Mouse (Mus musculus): Measurements from ENCODE around the gene Fbxo39.

GRCm38 (mm10) chr11:72367934-72368674 lies 53.9 kb downstream of the Fbxo39 start:
- TF ChIP-seq CTCF (IDR thresholded peaks at IDR 0.05; ENCODE audit: borderline replicate concordance, extremely low read depth, insufficient read depth, insufficient read length): no peak
- TF ChIP-seq POLR2A (IDR thresholded peaks at IDR 0.05; ENCODE audit: borderline replicate concordance, extremely low read depth, insufficient read depth, insufficient read length, poor library complexity, severe bottlenecking): no peak

All from brain, embryonic 14.5 days (tissue).